Mouse (Mus musculus): ENCODE measurements around the gene Tm9sf1. TPM values are rescaled to one million over a fixed set of nuclear protein-coding genes. Genes with fewer than 3 reads are reported as not detected.

Tm9sf1 gene
- polyA plus RNA-seq, 1 experiment = 22.7 TPM

DNA sequence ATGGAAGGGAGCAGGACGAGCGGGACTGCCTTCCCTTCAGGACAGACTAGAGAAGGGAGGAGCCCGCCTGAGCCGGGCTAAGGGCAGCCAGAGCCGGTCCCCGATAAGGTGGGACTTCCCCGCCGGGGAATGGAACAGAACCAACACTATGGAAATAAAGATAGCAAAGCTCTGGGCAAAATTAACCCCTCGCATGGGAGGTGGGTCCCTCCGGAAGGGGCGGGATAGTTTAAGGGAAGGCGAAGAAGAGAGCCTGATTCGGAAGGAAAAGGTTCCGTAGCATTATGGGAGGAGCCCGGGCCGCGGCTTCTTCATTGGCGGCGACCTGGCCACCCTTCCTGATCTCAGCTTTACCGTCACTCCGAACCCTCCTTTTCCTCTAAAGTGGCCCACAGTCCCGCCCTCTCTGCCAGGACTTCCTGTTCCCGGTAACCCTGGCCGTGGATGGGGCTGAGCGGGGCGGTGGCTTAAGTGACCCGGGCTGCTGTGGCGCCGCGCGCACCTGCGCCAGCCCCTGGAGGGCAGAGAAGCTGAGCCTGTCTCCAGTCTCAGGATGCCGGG lies 52.2 kb downstream of the Tm9sf1 start, which contains the start of gene Rnf31:
Gene Rnf31 (plus strand): TSS at position 378 of the 561 bp plus-strand sequence.
- Histone ChIP-seq H3K9me3 (replicated peaks; ENCODE audit: control insufficient read depth, insufficient read depth, low read length, poor library complexity, severe bottlenecking) (no peaks in the 10 kb centered on the region), H3K9ac (ENCODE audit: low read depth, poor library complexity, severe bottlenecking) (peak within 1 kb of the TSS; percentile 89), H3K4me1 (ENCODE audit: control insufficient read depth, insufficient read depth, low read length) (no peaks in the 10 kb centered on the region), H3K27me3 (ENCODE audit: control insufficient read depth, insufficient read depth, low read length, poor library complexity, severe bottlenecking) (no peaks in the 10 kb centered on the region), H3K27ac (ENCODE audit: insufficient read depth, low read length) (peak within 1 kb of the TSS; percentile 66), H3K36me3 (ENCODE audit: control insufficient read depth, insufficient read depth, low read length, poor library complexity, severe bottlenecking) (peaks cover 18% of the 10 kb centered on the region), H3K4me3 (ENCODE audit: low read depth, low read length) (peak within 1 kb of the TSS; percentile 87)
- no peak for TF ChIP-seq POLR2A (IDR thresholded peaks at IDR 0.05; ENCODE audit: insufficient read depth, low read length)
- no peak for TF ChIP-seq EP300 (IDR thresholded peaks at IDR 0.05; ENCODE audit: insufficient read depth, low read depth, low read length)
- no peak for TF ChIP-seq CTCF (IDR thresholded peaks at IDR 0.05; ENCODE audit: low read depth, low read length)

DNA sequence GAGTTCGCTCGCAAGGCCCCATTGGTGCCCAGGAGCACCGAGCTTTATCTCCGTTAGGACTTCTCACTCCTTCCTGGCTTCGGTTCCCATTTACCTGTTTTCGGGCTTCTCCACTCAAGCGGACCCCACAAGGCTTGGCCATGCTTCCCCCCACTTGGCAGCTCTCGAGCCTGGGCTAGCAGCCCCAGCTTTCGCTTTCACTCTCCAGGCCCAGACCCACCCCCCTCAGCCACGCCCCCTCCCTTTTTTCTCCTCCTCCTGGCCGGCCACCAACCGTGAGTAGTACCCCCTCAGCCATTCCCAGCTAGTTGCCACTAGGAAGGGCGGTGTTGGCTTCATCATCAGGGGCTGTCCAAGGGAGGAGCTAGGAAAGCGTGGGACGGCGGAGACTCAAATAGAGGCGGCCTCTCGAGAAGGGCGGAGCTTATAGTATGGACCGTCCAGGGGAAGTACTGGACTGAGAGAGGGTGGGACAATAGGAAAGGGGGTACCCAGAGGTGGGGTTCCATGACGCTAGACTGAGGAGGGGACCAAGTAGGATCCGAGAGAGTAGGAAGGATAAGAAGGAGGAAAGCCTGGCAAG lies 52.8 kb downstream of the Tm9sf1 start, which contains the start of gene Psme2:
Gene Psme2 (minus strand): TSS at position 366 of the 583 bp plus-strand sequence.
- Histone ChIP-seq H3K27me3 (ENCODE audit: control insufficient read depth, insufficient read depth, low read length, poor library complexity, severe bottlenecking) (no peaks in the 10 kb centered on the region), H3K4me3 (ENCODE audit: low read depth, low read length) (peak within 1 kb of the TSS; percentile 87), H3K9me3 (replicated peaks; ENCODE audit: control insufficient read depth, insufficient read depth, low read length, poor library complexity, severe bottlenecking) (no peaks in the 10 kb centered on the region), H3K4me1 (ENCODE audit: control insufficient read depth, insufficient read depth, low read length) (no peaks in the 10 kb centered on the region), H3K27ac (ENCODE audit: insufficient read depth, low read length) (peak within 1 kb of the TSS; percentile 66), H3K36me3 (ENCODE audit: control insufficient read depth, insufficient read depth, low read length, poor library complexity, severe bottlenecking) (peaks cover 13% of the 10 kb centered on the region), H3K9ac (ENCODE audit: low read depth, poor library complexity, severe bottlenecking) (peak within 1 kb of the TSS; percentile 89)
- TF ChIP-seq CTCF (IDR thresholded peaks at IDR 0.05; ENCODE audit: low read depth, low read length) (no peak), POLR2A (IDR thresholded peaks at IDR 0.05; ENCODE audit: insufficient read depth, low read length) (peak; percentile 4)

DNA sequence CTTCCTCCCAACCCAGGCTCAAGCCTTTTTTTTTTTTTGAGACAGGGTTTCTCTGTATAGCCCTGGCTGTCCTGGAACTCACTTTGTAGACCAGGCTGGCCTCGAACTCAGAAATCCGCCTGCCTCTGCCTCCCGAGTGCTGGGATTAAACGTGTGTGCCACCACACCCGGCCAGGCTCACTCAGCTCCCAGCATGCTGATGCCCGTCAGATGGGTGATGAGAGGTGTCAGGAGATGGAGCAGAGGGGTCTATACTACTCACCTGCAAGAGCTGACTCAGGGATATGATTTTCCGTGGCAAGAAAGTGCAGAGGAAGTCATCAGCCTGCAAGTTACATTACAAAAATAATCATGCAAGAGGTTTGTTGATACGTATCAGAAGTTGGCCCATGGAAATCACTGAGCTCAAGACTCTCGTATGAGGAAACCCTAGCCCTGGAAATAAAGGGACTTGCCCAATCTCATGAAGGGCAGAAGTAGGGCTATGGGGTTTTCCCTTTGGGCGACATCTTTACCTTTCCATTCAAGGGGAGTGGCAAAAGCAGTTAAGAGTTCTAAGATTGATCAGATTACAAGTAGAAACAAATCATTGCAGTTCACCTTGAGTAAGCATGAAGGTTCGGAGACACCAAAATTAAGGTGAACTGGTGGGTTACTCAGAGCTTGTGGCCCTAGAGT lies 53.7 kb downstream of the Tm9sf1 start:
- 0 out of 2 replicates have a peak overlapping the region, but pooled peaks have one; percentile 9 for H3K27ac ChIP-seq (ENCODE audit: insufficient read depth, low read length)
- no peaks in the 10 kb centered on the region for H3K27me3 ChIP-seq (ENCODE audit: control insufficient read depth, insufficient read depth, low read length, poor library complexity, severe bottlenecking)
- H3K4me1 ChIP-seq (ENCODE audit: control insufficient read depth, insufficient read depth, low read length) = no peaks in the 10 kb centered on the region
- no peaks in the 10 kb centered on the region for H3K9me3 ChIP-seq (replicated peaks; ENCODE audit: control insufficient read depth, insufficient read depth, low read length, poor library complexity, severe bottlenecking)
- TF ChIP-seq EP300 (IDR thresholded peaks at IDR 0.05; ENCODE audit: insufficient read depth, low read depth, low read length) = no peak
- no peak for TF ChIP-seq CTCF (IDR thresholded peaks at IDR 0.05; ENCODE audit: low read depth, low read length)
- no peak for TF ChIP-seq POLR2A (IDR thresholded peaks at IDR 0.05; ENCODE audit: insufficient read depth, low read length)
- H3K36me3 ChIP-seq (ENCODE audit: control insufficient read depth, insufficient read depth, low read length, poor library complexity, severe bottlenecking) = peaks cover 5% of the 10 kb centered on the region
- H3K9ac ChIP-seq (ENCODE audit: low read depth, poor library complexity, severe bottlenecking) = peak overlapping the region; percentile 89
- H3K4me3 ChIP-seq (ENCODE audit: low read depth, low read length) = no peak overlapping the region

DNA sequence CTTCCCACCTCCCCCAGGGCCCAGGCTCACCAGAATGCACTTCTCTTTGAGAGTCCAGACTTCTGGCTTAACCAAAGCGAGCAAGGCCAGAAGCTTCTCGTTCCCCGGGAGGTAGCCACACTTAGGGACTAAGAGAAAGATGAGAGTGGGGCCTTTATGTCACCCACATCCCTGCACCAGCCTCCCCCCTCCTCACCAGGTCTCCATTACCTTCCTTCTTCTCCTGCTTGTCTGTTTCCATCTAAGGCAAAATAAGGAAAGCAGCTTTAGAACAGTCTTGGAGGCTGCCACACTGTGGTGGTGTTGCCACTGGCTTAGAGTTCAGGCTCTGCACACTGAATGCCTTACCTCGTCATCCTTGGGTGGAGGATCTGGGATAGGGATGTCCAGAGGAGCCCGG lies 54.3 kb downstream of the Tm9sf1 start:
- Histone ChIP-seq H3K27me3 (ENCODE audit: control insufficient read depth, insufficient read depth, low read length, poor library complexity, severe bottlenecking) (no peaks in the 10 kb centered on the region), H3K4me1 (ENCODE audit: control insufficient read depth, insufficient read depth, low read length) (no peaks in the 10 kb centered on the region), H3K36me3 (ENCODE audit: control insufficient read depth, insufficient read depth, low read length, poor library complexity, severe bottlenecking) (no peaks in the 10 kb centered on the region; the same call in 1 of the 2 replicates), H3K9me3 (replicated peaks; ENCODE audit: control insufficient read depth, insufficient read depth, low read length, poor library complexity, severe bottlenecking) (no peaks in the 10 kb centered on the region), H3K4me3 (ENCODE audit: low read depth, low read length) (no peak overlapping the region), H3K9ac (ENCODE audit: low read depth, poor library complexity, severe bottlenecking) (no peak overlapping the region), H3K27ac (ENCODE audit: insufficient read depth, low read length) (no peak overlapping the region)
- no peak for TF ChIP-seq CTCF (IDR thresholded peaks at IDR 0.05; ENCODE audit: low read depth, low read length)
- no peak for TF ChIP-seq EP300 (IDR thresholded peaks at IDR 0.05; ENCODE audit: insufficient read depth, low read depth, low read length)
- TF ChIP-seq POLR2A (IDR thresholded peaks at IDR 0.05; ENCODE audit: insufficient read depth, low read length) = no peak

DNA sequence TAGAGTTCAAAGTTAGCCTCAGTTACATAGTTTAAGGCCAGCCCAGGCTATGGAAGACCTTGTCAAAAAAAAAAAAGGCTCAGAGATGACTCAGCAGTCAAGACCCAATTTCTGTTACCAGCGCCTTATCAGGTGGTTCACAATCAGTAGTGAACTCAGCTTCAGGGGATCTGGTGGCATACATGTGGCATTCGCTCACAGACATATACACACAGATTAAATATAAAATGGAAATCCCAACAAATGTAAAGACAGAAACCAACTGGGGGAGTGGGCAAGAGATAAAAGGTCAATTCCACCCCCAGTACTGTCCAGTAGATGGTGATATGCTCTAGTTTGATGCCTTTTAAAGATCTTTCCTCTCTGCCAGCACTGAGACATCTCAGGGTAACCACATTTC lies 57.5 kb downstream of the Tm9sf1 start:
- Histone ChIP-seq H3K27ac (ENCODE audit: insufficient read depth, low read length) (no peak overlapping the region), H3K4me1 (ENCODE audit: control insufficient read depth, insufficient read depth, low read length) (no peaks in the 10 kb centered on the region), H3K9me3 (replicated peaks; ENCODE audit: control insufficient read depth, insufficient read depth, low read length, poor library complexity, severe bottlenecking) (no peaks in the 10 kb centered on the region), H3K27me3 (ENCODE audit: control insufficient read depth, insufficient read depth, low read length, poor library complexity, severe bottlenecking) (no peaks in the 10 kb centered on the region), H3K36me3 (ENCODE audit: control insufficient read depth, insufficient read depth, low read length, poor library complexity, severe bottlenecking) (peaks cover 3% of the 10 kb centered on the region; the same call in 1 of the 2 replicates), H3K9ac (ENCODE audit: low read depth, poor library complexity, severe bottlenecking) (peak overlapping the region; percentile 29; the same call in 1 of the 2 replicates), H3K4me3 (ENCODE audit: low read depth, low read length) (no peak overlapping the region)
- TF ChIP-seq POLR2A (IDR thresholded peaks at IDR 0.05; ENCODE audit: insufficient read depth, low read length) = no peak

Other genes starting within 250 kb of the Tm9sf1 start
- gene Dhrs4, start 165.0 kb downstream of the Tm9sf1 start, polyA plus RNA-seq (2011; ENCODE audit: insufficient read depth, insufficient read length, low read depth, missing spikeins) = 24.8 and 29.6 TPM in 2 replicates
- gene Carmil3, start 153.2 kb downstream of the Tm9sf1 start, polyA plus RNA-seq (2011; ENCODE audit: insufficient read depth, insufficient read length, low read depth, missing spikeins) = 7.5 and 9.9 TPM in 2 replicates
- not detected in 2 replicates for gene Cpne6, start 133.4 kb downstream of the Tm9sf1 start, polyA plus RNA-seq (2011; ENCODE audit: insufficient read depth, insufficient read length, low read depth, missing spikeins)
- not detected in 2 replicates for gene Nrl, start 118.8 kb downstream of the Tm9sf1 start, polyA plus RNA-seq (2011; ENCODE audit: insufficient read depth, insufficient read length, low read depth, missing spikeins)
- 18.0 and 21.2 TPM in 2 replicates for gene Pck2, start 103.5 kb downstream of the Tm9sf1 start, polyA plus RNA-seq (2011; ENCODE audit: insufficient read depth, insufficient read length, low read depth, missing spikeins)
- gene Dcaf11, start 83.8 kb downstream of the Tm9sf1 start, polyA plus RNA-seq (2011; ENCODE audit: insufficient read depth, insufficient read length, low read depth, missing spikeins) = 25.6 and 34.7 TPM in 2 replicates
- not detected in 2 replicates for gene A730061H03Rik, start 83.4 kb downstream of the Tm9sf1 start, polyA plus RNA-seq (2011; ENCODE audit: insufficient read depth, insufficient read length, low read depth, missing spikeins)
- 1.5 TPM in 1 of 2 replicates, not detected in the other for gene Fitm1, start 68.2 kb downstream of the Tm9sf1 start, polyA plus RNA-seq (2011; ENCODE audit: insufficient read depth, insufficient read length, low read depth, missing spikeins)
- gene Psme1, start 65.7 kb downstream of the Tm9sf1 start, polyA plus RNA-seq (2011; ENCODE audit: insufficient read depth, insufficient read length, low read depth, missing spikeins) = 188 and 199 TPM in 2 replicates
- 5.3 and 6.1 TPM in 2 replicates for gene Emc9, start 58.5 kb downstream of the Tm9sf1 start, polyA plus RNA-seq (2011; ENCODE audit: insufficient read depth, insufficient read length, low read depth, missing spikeins)
- gene Psme2, start 52.7 kb downstream of the Tm9sf1 start, polyA plus RNA-seq (2011; ENCODE audit: insufficient read depth, insufficient read length, low read depth, missing spikeins) = 195 and 200 TPM in 2 replicates
- 31.6 and 39.1 TPM in 2 replicates for gene Rnf31, start 52.1 kb downstream of the Tm9sf1 start, polyA plus RNA-seq (2011; ENCODE audit: insufficient read depth, insufficient read length, low read depth, missing spikeins)
- gene Irf9, start 40.2 kb downstream of the Tm9sf1 start, polyA plus RNA-seq (2011; ENCODE audit: insufficient read depth, insufficient read length, low read depth, missing spikeins) = 9.6 and 10.9 TPM in 2 replicates
- gene Rec8, start 25.8 kb downstream of the Tm9sf1 start, polyA plus RNA-seq (2011; ENCODE audit: insufficient read depth, insufficient read length, low read depth, missing spikeins) = 16.4 and 20.6 TPM in 2 replicates
- 69.4 and 88.5 TPM in 2 replicates for gene Ipo4, start 7.8 kb downstream of the Tm9sf1 start, polyA plus RNA-seq (2011; ENCODE audit: insufficient read depth, insufficient read length, low read depth, missing spikeins)
- gene Gm49378, start 5.9 kb downstream of the Tm9sf1 start, polyA plus RNA-seq (2011; ENCODE audit: insufficient read depth, insufficient read length, low read depth, missing spikeins) = 9.8 and 14.1 TPM in 2 replicates
- not detected in 2 replicates for gene Tssk4, start 6.4 kb upstream of the Tm9sf1 start, polyA plus RNA-seq (2011; ENCODE audit: insufficient read depth, insufficient read length, low read depth, missing spikeins)
- 33.2 and 36.0 TPM in 2 replicates for gene Mdp1, start 16.7 kb upstream of the Tm9sf1 start, polyA plus RNA-seq (2011; ENCODE audit: insufficient read depth, insufficient read length, low read depth, missing spikeins)
- 22.2 and 26.7 TPM in 2 replicates for gene Gmpr2, start 28.1 kb upstream of the Tm9sf1 start, polyA plus RNA-seq (2011; ENCODE audit: insufficient read depth, insufficient read length, low read depth, missing spikeins)
- gene Nedd8, start 28.3 kb upstream of the Tm9sf1 start, polyA plus RNA-seq (2011; ENCODE audit: insufficient read depth, insufficient read length, low read depth, missing spikeins) = 229 and 241 TPM in 2 replicates
- 50.9 and 63.6 TPM in 2 replicates for gene Tinf2, start 38.0 kb upstream of the Tm9sf1 start, polyA plus RNA-seq (2011; ENCODE audit: insufficient read depth, insufficient read length, low read depth, missing spikeins)
- gene Tgm1, start 70.1 kb upstream of the Tm9sf1 start, polyA plus RNA-seq (2011; ENCODE audit: insufficient read depth, insufficient read length, low read depth, missing spikeins) = 24.3 and 26.9 TPM in 2 replicates
- gene Rabggta, start 78.5 kb upstream of the Tm9sf1 start, polyA plus RNA-seq (2011; ENCODE audit: insufficient read depth, insufficient read length, low read depth, missing spikeins) = 39.6 and 42.5 TPM in 2 replicates
- 34.7 and 38.9 TPM in 2 replicates for gene Dhrs1, start 101.9 kb upstream of the Tm9sf1 start, polyA plus RNA-seq (2011; ENCODE audit: insufficient read depth, insufficient read length, low read depth, missing spikeins)
- gene Nop9, start 101.9 kb upstream of the Tm9sf1 start, polyA plus RNA-seq (2011; ENCODE audit: insufficient read depth, insufficient read length, low read depth, missing spikeins) = 56.2 and 59.8 TPM in 2 replicates
- gene Cideb, start 114.7 kb upstream of the Tm9sf1 start, polyA plus RNA-seq (2011; ENCODE audit: insufficient read depth, insufficient read length, low read depth, missing spikeins) = not detected in 2 replicates
- gene Ltb4r2, start 117.6 kb upstream of the Tm9sf1 start, polyA plus RNA-seq (2011; ENCODE audit: insufficient read depth, insufficient read length, low read depth, missing spikeins) = 5.3 and 6.8 TPM in 2 replicates
- gene Ltb4r1, start 122.2 kb upstream of the Tm9sf1 start, polyA plus RNA-seq (2011; ENCODE audit: insufficient read depth, insufficient read length, low read depth, missing spikeins) = 2.6 and 3.0 TPM in 2 replicates
- 0.30 and 1.2 TPM in 2 replicates for gene Adcy4, start 140.3 kb upstream of the Tm9sf1 start, polyA plus RNA-seq (2011; ENCODE audit: insufficient read depth, insufficient read length, low read depth, missing spikeins)
- gene Ripk3, start 145.1 kb upstream of the Tm9sf1 start, polyA plus RNA-seq (2011; ENCODE audit: insufficient read depth, insufficient read length, low read depth, missing spikeins) = 11.0 and 16.4 TPM in 2 replicates
- gene Nfatc4, start 179.3 kb upstream of the Tm9sf1 start, polyA plus RNA-seq (2011; ENCODE audit: insufficient read depth, insufficient read length, low read depth, missing spikeins) = 57.0 and 57.7 TPM in 2 replicates
- 21.5 and 24.6 TPM in 2 replicates for gene Nynrin, start 210.2 kb upstream of the Tm9sf1 start, polyA plus RNA-seq (2011; ENCODE audit: insufficient read depth, insufficient read length, low read depth, missing spikeins)
- 0.21 and 0.27 TPM in 2 replicates for gene Cbln3, start 240.6 kb upstream of the Tm9sf1 start, polyA plus RNA-seq (2011; ENCODE audit: insufficient read depth, insufficient read length, low read depth, missing spikeins)
- gene Khnyn, start 241.1 kb upstream of the Tm9sf1 start, polyA plus RNA-seq (2011; ENCODE audit: insufficient read depth, insufficient read length, low read depth, missing spikeins) = 29.8 and 30.9 TPM in 2 replicates